Mouse (Mus musculus) CD4-positive, CD25-positive, alpha-beta regulatory T cell, adult 4 months (primary cell): ENCODE data around the gene Zmynd8. TPM values are rescaled to one million over a fixed set of nuclear protein-coding genes. Genes with fewer than 3 reads are reported as not detected.

Experiments
- ATAC-seq: one replicate; pipeline ENCODE4 v1.8.0; 2017
- polyA plus RNA-seq, 2 experiments: library from polyadenylated mRNA; unstranded; fragments of 100-300 nt; shearing (Covaris generic); gene quantifications; one replicate each; pipeline ENCODE4 v1.2.1; 2017

The Zmynd8 gene
- polyA plus RNA-seq, 2 experiments from 2014 or later: 66.6 to 75.4 TPM

GRCm38 (mm10) chr2:165896171-165896570 lies 2.6 kb downstream of the Zmynd8 start:
- no peak for ATAC-seq

GRCm38 (mm10) chr2:165895687-165896086 lies 3.1 kb downstream of the Zmynd8 start:
- no peak for ATAC-seq

- no peak for ATAC-seq
Measured at GRCm38 (mm10) chr2:165894533-165894932, 4.3 kb downstream of the Zmynd8 start.

- ATAC-seq: no peak
Measured at GRCm38 (mm10) chr2:165893232-165893631, 5.6 kb downstream of the Zmynd8 start.

- no peak for ATAC-seq
Measured at GRCm38 (mm10) chr2:165892626-165893025, 6.2 kb downstream of the Zmynd8 start.

GRCm38 (mm10) chr2:165890401-165890800 lies 8.4 kb downstream of the Zmynd8 start:
- peak; percentile 70 for ATAC-seq

GRCm38 (mm10) chr2:165889874-165890273 lies 8.9 kb downstream of the Zmynd8 start:
- no peak for ATAC-seq

GRCm38 (mm10) chr2:165889266-165889665 lies 9.6 kb downstream of the Zmynd8 start:
- ATAC-seq: no peak

GRCm38 (mm10) chr2:165888813-165889221 lies 10.0 kb downstream of the Zmynd8 start:
- ATAC-seq: peak; percentile 32

GRCm38 (mm10) chr2:165888396-165888795 lies 10.4 kb downstream of the Zmynd8 start:
- ATAC-seq: no peak

GRCm38 (mm10) chr2:165886857-165887628 lies 11.8 kb downstream of the Zmynd8 start:
- no peak for ATAC-seq

GRCm38 (mm10) chr2:165886482-165886856 lies 12.3 kb downstream of the Zmynd8 start:
- ATAC-seq: no peak

GRCm38 (mm10) chr2:165885951-165886320 lies 12.9 kb downstream of the Zmynd8 start:
- no peak for ATAC-seq

GRCm38 (mm10) chr2:165885225-165885950 lies 13.4 kb downstream of the Zmynd8 start:
- ATAC-seq: peak; percentile 58

- peak; percentile 77 for ATAC-seq
Measured at GRCm38 (mm10) chr2:165884577-165885224, 14.1 kb downstream of the Zmynd8 start.

- ATAC-seq: peak; percentile 50
Measured at GRCm38 (mm10) chr2:165883846-165884576, 14.8 kb downstream of the Zmynd8 start.

GRCm38 (mm10) chr2:165883006-165883405 lies 15.8 kb downstream of the Zmynd8 start:
- no peak for ATAC-seq

- no peak for ATAC-seq
Measured at GRCm38 (mm10) chr2:165881585-165882431, 17.0 kb downstream of the Zmynd8 start.

- ATAC-seq: no peak
Measured at GRCm38 (mm10) chr2:165881220-165881584, 17.6 kb downstream of the Zmynd8 start.

GRCm38 (mm10) chr2:165880501-165881182 lies 18.2 kb downstream of the Zmynd8 start:
- no peak for ATAC-seq
